Mouse (Mus musculus): Measurements from ENCODE around the gene Ifng. TPM values are rescaled to one million over a fixed set of nuclear protein-coding genes. Genes with fewer than 3 reads are reported as not detected.

Gene Ifng
- polyA plus RNA-seq, 2 experiments, result not detected

GRCm38 (mm10) chr10:118419000-118419425 is 21.8 kb upstream of the Ifng start:
- Histone ChIP-seq H3K9ac (ENCODE audit: low read depth, low read length, severe bottlenecking) (no peak overlapping the region), H3K4me3 (replicated peaks; ENCODE audit: low read length) (no peak overlapping the region), H3K27me3 (ENCODE audit: control insufficient read depth, insufficient read depth, low read length) (no peaks in the 10 kb centered on the region), H3K36me3 (ENCODE audit: control insufficient read depth, insufficient read depth, low read length) (no peaks in the 10 kb centered on the region), H3K9me3 (ENCODE audit: control insufficient read depth, low read length) (no peaks in the 10 kb centered on the region), H3K4me2 (replicated peaks; ENCODE audit: low read depth, low read length, severe bottlenecking) (no peak overlapping the region), H3K4me1 (ENCODE audit: control insufficient read depth, insufficient read depth, low read length) (no peaks in the 10 kb centered on the region), H3K27ac (replicated peaks; ENCODE audit: low read depth, low read length) (no peak overlapping the region)
- TF ChIP-seq POLR2A (IDR thresholded peaks at IDR 0.05; ENCODE audit: borderline replicate concordance, extremely low read depth, insufficient read depth, insufficient read length), result no peak
- 82% methylated on average over 7 of the region's 7 CpGs for WGBS
- ATAC-seq (ENCODE audit: low FRiP score, low read depth) (no peak), DNase-seq (ENCODE audit: low spot score) (no peak)

DNA sequence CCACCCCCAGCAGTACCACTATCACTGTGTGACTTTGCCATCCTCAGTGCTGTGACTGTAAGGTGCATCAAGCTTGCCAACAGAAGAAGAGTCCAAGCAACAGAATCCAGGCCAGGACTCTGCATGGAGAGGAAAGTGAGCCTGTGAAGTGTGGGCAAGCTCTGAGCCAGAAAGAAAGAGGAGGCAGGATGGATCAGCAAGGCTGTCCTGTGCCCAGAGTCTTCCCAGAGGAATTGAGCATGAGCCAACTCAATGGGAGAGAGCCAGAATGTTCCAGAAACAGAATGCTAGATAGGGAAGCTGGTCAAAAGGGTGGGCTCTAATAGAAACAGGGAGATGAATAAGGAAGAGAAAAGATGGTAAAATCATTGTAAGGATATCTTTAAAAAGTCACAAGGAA is 19.9 kb upstream of the Ifng start:
- no peak for TF ChIP-seq POLR2A (IDR thresholded peaks at IDR 0.05; ENCODE audit: borderline replicate concordance, extremely low read depth, insufficient read depth, insufficient read length)
- no peaks in the 10 kb centered on the region for H3K27me3 ChIP-seq (ENCODE audit: control insufficient read depth, insufficient read depth, low read length)
- H3K4me1 ChIP-seq (ENCODE audit: control insufficient read depth, insufficient read depth, low read length), result no peaks in the 10 kb centered on the region
- H3K9ac ChIP-seq (ENCODE audit: low read depth, low read length, severe bottlenecking), result no peak overlapping the region
- DNase-seq (ENCODE audit: low spot score), result no peak
- no peak for ATAC-seq (ENCODE audit: low FRiP score, low read depth)
- no peak overlapping the region for H3K27ac ChIP-seq (replicated peaks; ENCODE audit: low read depth, low read length)
- no peaks in the 10 kb centered on the region for H3K36me3 ChIP-seq (ENCODE audit: control insufficient read depth, insufficient read depth, low read length)
- no peaks in the 10 kb centered on the region for H3K9me3 ChIP-seq (ENCODE audit: control insufficient read depth, low read length)
- H3K4me3 ChIP-seq (replicated peaks; ENCODE audit: low read length), result no peak overlapping the region
- no peak overlapping the region for H3K4me2 ChIP-seq (replicated peaks; ENCODE audit: low read depth, low read length, severe bottlenecking)

GRCm38 (mm10) chr10:118435501-118435900 is 5.3 kb upstream of the Ifng start:
- no peak for ATAC-seq (ENCODE audit: low FRiP score, low read depth)
- no peak for TF ChIP-seq POLR2A (IDR thresholded peaks at IDR 0.05; ENCODE audit: borderline replicate concordance, extremely low read depth, insufficient read depth, insufficient read length)
- Histone ChIP-seq H3K9me3 (ENCODE audit: control insufficient read depth, low read length) (no peaks in the 10 kb centered on the region), H3K36me3 (ENCODE audit: control insufficient read depth, insufficient read depth, low read length) (no peaks in the 10 kb centered on the region), H3K9ac (ENCODE audit: low read depth, low read length, severe bottlenecking) (no peak overlapping the region), H3K4me2 (replicated peaks; ENCODE audit: low read depth, low read length, severe bottlenecking) (no peak overlapping the region), H3K4me3 (replicated peaks; ENCODE audit: low read length) (no peak overlapping the region), H3K27ac (replicated peaks; ENCODE audit: low read depth, low read length) (no peak overlapping the region), H3K27me3 (ENCODE audit: control insufficient read depth, insufficient read depth, low read length) (no peaks in the 10 kb centered on the region), H3K4me1 (ENCODE audit: control insufficient read depth, insufficient read depth, low read length) (no peaks in the 10 kb centered on the region)
- 87% methylated on average over 6 of the region's 6 CpGs for whole genome bisulfite sequencing
- no peak for DNase-seq (ENCODE audit: low spot score)

DNA sequence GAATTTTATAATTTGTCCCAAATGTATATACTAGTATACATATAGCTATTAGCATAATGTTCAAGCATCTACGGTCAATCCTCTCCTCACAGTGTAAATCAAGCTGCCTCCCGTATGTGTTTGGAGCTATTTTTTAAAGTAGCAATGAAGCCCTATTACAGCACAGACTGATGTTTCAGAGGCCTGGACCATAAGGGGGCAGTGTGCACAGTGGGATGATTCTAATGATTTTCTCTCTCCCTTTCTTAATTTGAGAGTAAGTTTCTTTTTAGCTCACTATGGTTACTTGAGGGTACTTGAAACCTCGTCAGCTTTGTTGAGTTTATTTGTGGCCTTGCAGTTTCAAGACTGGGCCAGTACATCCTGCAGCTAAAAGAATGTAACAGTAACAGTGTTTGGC is 1.1 kb downstream of the Ifng start:
- Histone ChIP-seq H3K4me2 (replicated peaks; ENCODE audit: low read depth, low read length, severe bottlenecking) (no peak overlapping the region), H3K27ac (replicated peaks; ENCODE audit: low read depth, low read length) (no peak overlapping the region), H3K27me3 (ENCODE audit: control insufficient read depth, insufficient read depth, low read length) (no peaks in the 10 kb centered on the region), H3K9ac (ENCODE audit: low read depth, low read length, severe bottlenecking) (no peak overlapping the region), H3K4me1 (ENCODE audit: control insufficient read depth, insufficient read depth, low read length) (no peaks in the 10 kb centered on the region), H3K36me3 (ENCODE audit: control insufficient read depth, insufficient read depth, low read length) (no peaks in the 10 kb centered on the region), H3K9me3 (ENCODE audit: control insufficient read depth, low read length) (no peaks in the 10 kb centered on the region), H3K4me3 (replicated peaks; ENCODE audit: low read length) (no peak overlapping the region)
- WGBS, result 44% methylated on average over 3 of the region's 3 CpGs
- ATAC-seq (ENCODE audit: low FRiP score, low read depth) (no peak), DNase-seq (ENCODE audit: low spot score) (peak; percentile 14)
- TF ChIP-seq POLR2A (IDR thresholded peaks at IDR 0.05; ENCODE audit: borderline replicate concordance, extremely low read depth, insufficient read depth, insufficient read length), result no peak

DNA sequence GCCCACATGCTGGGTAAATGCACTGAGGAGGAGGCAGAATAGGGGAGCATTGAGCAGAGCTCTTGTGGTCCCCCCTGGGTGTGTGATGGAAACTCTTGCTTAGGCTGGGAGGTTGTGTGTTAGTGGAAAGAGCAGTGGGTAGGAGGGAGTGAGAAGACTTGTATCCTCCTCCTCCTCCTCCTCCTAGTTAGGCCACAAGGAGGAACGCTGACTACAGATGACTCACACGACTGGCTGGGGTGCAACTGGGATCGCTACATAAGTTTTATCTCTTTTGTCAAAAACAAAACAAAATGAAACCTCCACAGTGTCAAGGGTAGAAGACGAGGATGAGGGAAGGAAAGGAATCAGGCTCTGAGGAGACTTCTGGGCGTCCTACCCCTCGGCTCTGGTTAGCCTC is 2.2 kb downstream of the Ifng start:
- WGBS, result 92% methylated on average over 6 of the region's 6 CpGs
- Histone ChIP-seq H3K4me1 (ENCODE audit: control insufficient read depth, insufficient read depth, low read length) (no peaks in the 10 kb centered on the region), H3K4me2 (replicated peaks; ENCODE audit: low read depth, low read length, severe bottlenecking) (no peak overlapping the region), H3K4me3 (replicated peaks; ENCODE audit: low read length) (no peak overlapping the region), H3K9me3 (ENCODE audit: control insufficient read depth, low read length) (no peaks in the 10 kb centered on the region), H3K36me3 (ENCODE audit: control insufficient read depth, insufficient read depth, low read length) (no peaks in the 10 kb centered on the region), H3K27ac (replicated peaks; ENCODE audit: low read depth, low read length) (no peak overlapping the region), H3K27me3 (ENCODE audit: control insufficient read depth, insufficient read depth, low read length) (no peaks in the 10 kb centered on the region), H3K9ac (ENCODE audit: low read depth, low read length, severe bottlenecking) (no peak overlapping the region)
- no peak for TF ChIP-seq POLR2A (IDR thresholded peaks at IDR 0.05; ENCODE audit: borderline replicate concordance, extremely low read depth, insufficient read depth, insufficient read length)
- DNase-seq (ENCODE audit: low spot score) (no peak), ATAC-seq (ENCODE audit: low FRiP score, low read depth) (no peak)

- no peak for TF ChIP-seq POLR2A (IDR thresholded peaks at IDR 0.05; ENCODE audit: borderline replicate concordance, extremely low read depth, insufficient read depth, insufficient read length)
- Histone ChIP-seq H3K36me3 (ENCODE audit: control insufficient read depth, insufficient read depth, low read length) (no peaks in the 10 kb centered on the region), H3K4me3 (replicated peaks; ENCODE audit: low read length) (no peak overlapping the region), H3K4me1 (ENCODE audit: control insufficient read depth, insufficient read depth, low read length) (no peaks in the 10 kb centered on the region), H3K9ac (ENCODE audit: low read depth, low read length, severe bottlenecking) (no peak overlapping the region), H3K9me3 (ENCODE audit: control insufficient read depth, low read length) (no peaks in the 10 kb centered on the region), H3K27ac (replicated peaks; ENCODE audit: low read depth, low read length) (no peak overlapping the region), H3K27me3 (ENCODE audit: control insufficient read depth, insufficient read depth, low read length) (no peaks in the 10 kb centered on the region), H3K4me2 (replicated peaks; ENCODE audit: low read depth, low read length, severe bottlenecking) (no peak overlapping the region)
- WGBS, result 94% methylated on average over 6 of the region's 6 CpGs
- DNase-seq (ENCODE audit: low spot score) (no peak), ATAC-seq (ENCODE audit: low FRiP score, low read depth) (no peak)
Measured at GRCm38 (mm10) chr10:118445021-118445420, 4.2 kb downstream of the Ifng start.

All from limb, embryonic 14.5 days (tissue).